Mouse (Mus musculus): ENCODE data around the gene Gm11541. TPM values are rescaled to one million over a fixed set of nuclear protein-coding genes. Genes with fewer than 3 reads are reported as not detected.

Gm11541 gene
- 0.69 and 1.3 TPM in 2 replicates for polyA plus RNA-seq (2015; fragmentation: Nextera tagmentation; extraction: Ambion mirVana)

DNA sequence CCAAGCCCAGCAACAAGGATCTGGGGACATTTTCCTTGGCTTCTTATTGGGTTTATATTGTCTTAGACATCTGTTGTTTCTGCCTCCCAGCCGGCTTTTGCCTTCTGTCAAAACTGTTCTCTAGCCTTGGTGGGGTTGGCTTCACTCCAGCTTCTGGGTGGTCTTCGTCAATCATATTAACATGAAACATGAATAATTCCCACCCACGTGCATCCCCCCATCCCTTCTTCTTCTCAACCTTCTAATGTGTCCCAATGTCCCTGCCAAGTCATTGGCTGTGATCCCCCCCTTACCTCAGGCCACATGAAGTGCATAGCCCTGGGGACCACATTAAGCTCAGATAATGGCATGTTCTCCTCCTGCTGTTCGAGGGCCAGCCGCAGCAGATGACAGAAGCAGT, at the start of gene Gm11541:
Gene Gm11541 (minus strand): TSS at position 28 of the 400 bp plus-strand sequence.
- Histone ChIP-seq H3K4me2 (replicated peaks; ENCODE audit: low read depth, low read length) (no peak within 1 kb of the TSS), H3K36me3 (ENCODE audit: insufficient read depth, low read length) (no peaks in the 10 kb centered on the region), H3K27ac (ENCODE audit: low read length) (no peak within 1 kb of the TSS), H3K9me3 (ENCODE audit: low read length) (no peaks in the 10 kb centered on the region), H3K27me3 (replicated peaks; ENCODE audit: insufficient read depth, low read length) (no peaks in the 10 kb centered on the region), H3K4me3 (ENCODE audit: low read depth, low read length) (no peak within 1 kb of the TSS), H3K4me1 (ENCODE audit: insufficient read depth, low read depth, low read length) (no peaks in the 10 kb centered on the region), H3K9ac (replicated peaks; ENCODE audit: low read depth) (no peak within 1 kb of the TSS)
- TF ChIP-seq CTCF (IDR thresholded peaks at IDR 0.05), result no peak
- TF ChIP-seq EP300 (IDR thresholded peaks at IDR 0.05), result no peak
- WGBS, result 58% methylated on average over 5 of the region's 5 CpGs
- ATAC-seq (no peak), DNase-seq (ENCODE audit: low spot score) (no peak)

DNA sequence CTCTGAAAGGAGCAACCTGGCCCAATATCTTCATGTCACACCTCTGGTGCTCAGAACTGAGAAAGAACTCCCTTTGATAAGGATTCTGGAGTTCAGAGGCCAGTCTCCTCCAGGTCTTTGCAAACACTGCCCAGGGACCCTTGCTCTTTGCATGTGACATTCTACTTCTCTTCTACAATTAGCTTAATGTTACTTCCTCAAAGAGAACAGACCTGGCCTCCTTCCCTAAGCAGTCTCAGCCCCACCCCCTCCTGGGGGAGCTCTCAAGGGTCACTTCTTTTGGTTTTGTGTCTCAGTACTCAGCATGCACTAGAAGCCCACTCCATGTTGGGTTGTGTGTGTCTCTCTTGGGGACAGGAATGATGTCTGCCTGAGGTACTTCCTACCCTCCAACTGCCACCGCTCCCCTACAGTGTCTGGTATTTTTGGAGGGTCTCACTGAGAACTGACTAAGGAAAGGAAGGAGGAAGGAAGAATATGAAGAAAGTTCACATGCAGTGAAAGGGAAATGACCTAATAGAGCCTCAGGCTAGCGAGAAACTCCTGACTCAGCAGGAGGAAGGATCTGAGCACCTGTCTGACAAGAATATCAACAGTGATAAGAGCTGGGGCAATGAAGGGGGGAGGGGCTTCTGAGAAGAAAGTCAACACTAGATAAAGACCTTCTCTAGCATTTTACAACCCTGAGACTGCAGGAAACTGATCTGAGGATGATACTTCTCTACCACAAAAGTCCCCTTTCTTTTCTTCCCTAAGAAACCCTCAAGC, 48.8 kb upstream of the Gm11541 start:
- TF ChIP-seq EP300 (IDR thresholded peaks at IDR 0.05) (no peak), CTCF (IDR thresholded peaks at IDR 0.05) (no peak)
- Histone ChIP-seq H3K9me3 (ENCODE audit: low read length) (no peaks in the 10 kb centered on the region), H3K4me3 (ENCODE audit: low read depth, low read length) (no peak overlapping the region), H3K36me3 (ENCODE audit: insufficient read depth, low read length) (no peaks in the 10 kb centered on the region), H3K27me3 (replicated peaks; ENCODE audit: insufficient read depth, low read length) (no peaks in the 10 kb centered on the region), H3K27ac (ENCODE audit: low read length) (no peak overlapping the region), H3K4me2 (replicated peaks; ENCODE audit: low read depth, low read length) (no peak overlapping the region), H3K9ac (replicated peaks; ENCODE audit: low read depth) (no peak overlapping the region), H3K4me1 (ENCODE audit: insufficient read depth, low read depth, low read length) (no peaks in the 10 kb centered on the region)
- ATAC-seq, result no peak
- peak; percentile 12 for DNase-seq (ENCODE audit: low spot score)
- 20% methylated on average over 2 of the region's 2 CpGs for WGBS

DNA sequence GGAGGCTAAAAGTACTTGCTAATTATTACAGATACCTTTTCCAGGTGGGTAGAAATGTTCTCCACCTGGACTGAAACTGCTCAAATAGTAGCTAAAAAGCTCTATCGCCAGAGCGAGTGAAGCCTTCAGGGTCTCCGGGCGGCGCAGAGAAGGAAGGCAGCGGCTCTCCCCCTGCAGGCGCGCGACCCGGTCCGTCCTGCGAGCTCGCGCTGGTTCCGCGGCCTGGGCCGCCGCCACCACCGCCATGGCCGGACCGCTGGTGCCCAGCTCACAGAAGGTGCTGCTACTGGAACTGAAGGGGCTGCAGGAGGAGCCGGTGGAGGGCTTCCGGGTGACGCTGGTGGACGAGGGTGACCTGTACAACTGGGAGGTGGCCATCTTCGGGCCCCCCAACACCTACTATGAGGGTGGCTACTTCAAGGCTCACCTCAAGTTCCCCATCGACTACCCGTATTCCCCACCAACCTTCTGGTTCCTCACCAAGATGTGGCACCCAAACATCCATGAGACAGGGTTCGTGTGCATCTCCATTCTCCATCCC, 37.5 kb upstream of the Gm11541 start, which contains the start of gene Cdc34b:
Gene Cdc34b (plus strand): TSS at position 51 of the 541 bp plus-strand sequence.
- 73% methylated on average over 25 of the region's 29 CpGs for WGBS
- DNase-seq (ENCODE audit: low spot score) (no peak), ATAC-seq (no peak)
- no peaks in the 10 kb centered on the region for H3K9me3 ChIP-seq (ENCODE audit: low read length)
- H3K27me3 ChIP-seq (replicated peaks; ENCODE audit: insufficient read depth, low read length), result no peaks in the 10 kb centered on the region
- no peak within 1 kb of the TSS for H3K9ac ChIP-seq (replicated peaks; ENCODE audit: low read depth)
- H3K4me1 ChIP-seq (ENCODE audit: insufficient read depth, low read depth, low read length), result no peaks in the 10 kb centered on the region
- no peak within 1 kb of the TSS for H3K27ac ChIP-seq (ENCODE audit: low read length)
- no peak within 1 kb of the TSS for H3K4me3 ChIP-seq (ENCODE audit: low read depth, low read length)
- no peak within 1 kb of the TSS for H3K4me2 ChIP-seq (replicated peaks; ENCODE audit: low read depth, low read length)
- TF ChIP-seq EP300 (IDR thresholded peaks at IDR 0.05) (no peak), CTCF (IDR thresholded peaks at IDR 0.05) (no peak)
- H3K36me3 ChIP-seq (ENCODE audit: insufficient read depth, low read length), result no peaks in the 10 kb centered on the region

DNA sequence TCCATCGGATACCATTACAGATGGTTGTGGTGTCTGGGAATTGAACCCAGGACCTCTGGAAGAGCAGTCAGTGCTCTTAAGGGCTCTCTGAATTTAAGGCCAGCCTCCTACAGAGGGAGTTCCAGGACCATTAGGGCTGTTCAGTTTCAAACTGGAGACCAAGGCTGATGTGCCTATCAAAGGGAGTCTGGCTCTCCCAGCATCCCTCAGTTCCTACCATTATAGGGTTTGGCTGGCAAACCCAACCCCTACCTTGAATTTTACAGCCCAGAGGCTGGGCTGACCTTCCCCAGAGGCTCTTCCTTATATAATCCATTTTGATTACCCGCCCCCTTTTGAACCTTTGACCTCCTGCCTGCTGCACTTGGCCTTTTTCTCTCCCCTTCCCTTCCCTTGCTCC, 31.4 kb upstream of the Gm11541 start:
- no peak overlapping the region for H3K4me3 ChIP-seq (ENCODE audit: low read depth, low read length)
- H3K4me2 ChIP-seq (replicated peaks; ENCODE audit: low read depth, low read length), result no peak overlapping the region
- no peaks in the 10 kb centered on the region for H3K36me3 ChIP-seq (ENCODE audit: insufficient read depth, low read length)
- no peak for TF ChIP-seq EP300 (IDR thresholded peaks at IDR 0.05)
- TF ChIP-seq CTCF (IDR thresholded peaks at IDR 0.05), result no peak
- no peak overlapping the region for H3K9ac ChIP-seq (replicated peaks; ENCODE audit: low read depth)
- H3K9me3 ChIP-seq (ENCODE audit: low read length), result no peaks in the 10 kb centered on the region
- no peaks in the 10 kb centered on the region for H3K4me1 ChIP-seq (ENCODE audit: insufficient read depth, low read depth, low read length)
- DNase-seq (ENCODE audit: low spot score) (no peak), ATAC-seq (no peak)
- H3K27ac ChIP-seq (ENCODE audit: low read length), result no peak overlapping the region
- WGBS, result 63% methylated on average over 2 of the region's 2 CpGs
- H3K27me3 ChIP-seq (replicated peaks; ENCODE audit: insufficient read depth, low read length), result no peaks in the 10 kb centered on the region

DNA sequence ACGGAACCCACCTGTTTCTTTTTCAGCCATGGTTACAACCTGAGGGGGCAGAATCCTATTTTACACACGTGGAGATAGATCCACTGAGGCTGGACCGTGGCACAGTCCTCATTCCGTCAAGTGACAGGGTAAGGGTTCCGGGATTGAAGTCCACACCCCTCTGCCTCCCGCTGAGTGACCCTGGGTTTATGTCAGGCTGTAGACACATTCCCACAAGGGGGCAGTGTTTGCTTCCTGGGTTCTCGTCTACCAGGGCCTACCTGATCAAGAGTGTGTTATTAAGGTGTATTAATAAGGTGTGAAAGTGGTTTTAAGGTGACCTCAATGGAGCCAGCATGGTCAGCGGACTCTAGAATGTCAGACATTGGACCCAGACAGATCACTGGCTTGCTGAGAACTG, 28.5 kb upstream of the Gm11541 start:
- Histone ChIP-seq H3K36me3 (ENCODE audit: insufficient read depth, low read length) (no peaks in the 10 kb centered on the region), H3K4me1 (ENCODE audit: insufficient read depth, low read depth, low read length) (no peaks in the 10 kb centered on the region), H3K27ac (ENCODE audit: low read length) (no peak overlapping the region), H3K4me3 (ENCODE audit: low read depth, low read length) (no peak overlapping the region), H3K27me3 (replicated peaks; ENCODE audit: insufficient read depth, low read length) (no peaks in the 10 kb centered on the region), H3K9ac (replicated peaks; ENCODE audit: low read depth) (no peak overlapping the region), H3K9me3 (ENCODE audit: low read length) (no peaks in the 10 kb centered on the region), H3K4me2 (replicated peaks; ENCODE audit: low read depth, low read length) (no peak overlapping the region)
- ATAC-seq (no peak), DNase-seq (ENCODE audit: low spot score) (peak; percentile 27)
- WGBS, result 34% methylated on average over 8 of the region's 8 CpGs
- TF ChIP-seq CTCF (IDR thresholded peaks at IDR 0.05) (peak; percentile 58), EP300 (IDR thresholded peaks at IDR 0.05) (no peak)

DNA sequence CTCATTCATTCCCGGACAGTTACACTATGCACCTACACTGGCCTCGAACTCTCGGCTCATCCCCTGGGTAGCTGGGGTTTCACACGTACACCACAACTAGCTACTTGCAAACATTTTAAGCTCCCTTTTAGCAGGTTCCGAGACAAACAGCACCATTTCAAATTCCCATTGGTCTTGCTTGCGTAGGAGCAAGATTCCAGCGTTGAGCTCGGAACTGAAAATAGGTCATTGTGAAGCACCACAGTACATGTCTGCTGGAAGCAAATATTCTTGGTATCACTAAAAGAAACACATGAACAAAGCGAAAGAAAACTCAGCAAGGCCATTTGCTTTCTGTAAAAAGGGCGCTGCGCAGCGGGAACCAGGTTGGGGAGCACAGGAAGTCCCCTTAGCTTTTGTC, 26.9 kb upstream of the Gm11541 start:
- 84% methylated on average over 12 of the region's 12 CpGs for WGBS
- ATAC-seq (no peak), DNase-seq (ENCODE audit: low spot score) (no peak)
- Histone ChIP-seq H3K4me2 (replicated peaks; ENCODE audit: low read depth, low read length) (no peak overlapping the region), H3K27ac (ENCODE audit: low read length) (no peak overlapping the region), H3K36me3 (ENCODE audit: insufficient read depth, low read length) (no peaks in the 10 kb centered on the region), H3K27me3 (replicated peaks; ENCODE audit: insufficient read depth, low read length) (no peaks in the 10 kb centered on the region), H3K9ac (replicated peaks; ENCODE audit: low read depth) (no peak overlapping the region), H3K4me1 (ENCODE audit: insufficient read depth, low read depth, low read length) (no peaks in the 10 kb centered on the region), H3K4me3 (ENCODE audit: low read depth, low read length) (no peak overlapping the region), H3K9me3 (ENCODE audit: low read length) (no peaks in the 10 kb centered on the region)
- no peak for TF ChIP-seq CTCF (IDR thresholded peaks at IDR 0.05)
- TF ChIP-seq EP300 (IDR thresholded peaks at IDR 0.05), result no peak

All from lung, postnatal 0 days (tissue).